Mouse (Mus musculus): ENCODE results near the gene 1700011L22Rik.

1700011L22Rik gene

DNA sequence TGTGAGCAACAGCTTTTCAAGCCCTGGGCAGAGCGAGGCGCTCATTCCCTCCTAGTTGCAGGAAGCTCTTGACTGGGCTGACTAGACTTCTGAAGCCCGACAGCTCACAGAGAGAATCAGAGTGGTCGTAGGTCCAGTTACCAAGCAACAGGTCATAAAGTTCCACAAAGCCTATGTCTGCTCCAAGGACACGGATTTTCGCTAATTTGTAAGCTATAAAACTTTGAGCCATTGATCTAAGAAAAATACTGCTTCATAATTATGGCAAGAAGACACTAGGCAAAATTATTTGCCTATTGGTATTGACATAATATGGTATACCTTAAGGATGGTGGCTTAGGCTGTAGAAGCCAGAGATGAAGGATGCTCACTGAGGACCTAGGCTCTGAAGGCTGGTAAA is at the start of gene 1700011L22Rik:
Gene 1700011L22Rik, minus strand, starts transcription at position 101 of the 400 bp plus-strand sequence.
- DNase-seq (ENCODE audit: low spot score), result no peak

DNA sequence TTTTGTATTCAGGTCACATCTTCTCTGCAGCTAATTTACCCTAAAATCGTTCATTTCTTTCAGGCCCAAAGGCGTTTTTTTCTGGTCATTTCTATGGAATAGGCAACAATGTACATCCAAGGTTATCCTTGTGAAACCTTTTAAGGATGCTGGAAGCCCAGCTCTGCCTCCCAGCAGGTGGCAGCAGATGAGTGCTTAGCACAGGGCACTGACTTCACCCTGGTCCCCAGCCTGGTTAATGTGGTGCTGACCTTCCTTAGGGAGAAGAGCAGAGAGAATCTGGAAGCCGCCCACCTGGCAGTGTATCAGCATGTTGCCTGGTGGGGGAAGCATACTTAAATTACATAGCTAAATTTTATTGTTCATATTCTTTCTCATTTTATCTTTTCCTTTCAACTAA is 49.4 kb upstream of the 1700011L22Rik start:
- peak; percentile 67 for DNase-seq (ENCODE audit: low spot score)

- DNase-seq (ENCODE audit: low spot score), result no peak
Observed at GRCm38 (mm10) chr8:79295276-79296105, 47.1 kb upstream of the 1700011L22Rik start.

DNA sequence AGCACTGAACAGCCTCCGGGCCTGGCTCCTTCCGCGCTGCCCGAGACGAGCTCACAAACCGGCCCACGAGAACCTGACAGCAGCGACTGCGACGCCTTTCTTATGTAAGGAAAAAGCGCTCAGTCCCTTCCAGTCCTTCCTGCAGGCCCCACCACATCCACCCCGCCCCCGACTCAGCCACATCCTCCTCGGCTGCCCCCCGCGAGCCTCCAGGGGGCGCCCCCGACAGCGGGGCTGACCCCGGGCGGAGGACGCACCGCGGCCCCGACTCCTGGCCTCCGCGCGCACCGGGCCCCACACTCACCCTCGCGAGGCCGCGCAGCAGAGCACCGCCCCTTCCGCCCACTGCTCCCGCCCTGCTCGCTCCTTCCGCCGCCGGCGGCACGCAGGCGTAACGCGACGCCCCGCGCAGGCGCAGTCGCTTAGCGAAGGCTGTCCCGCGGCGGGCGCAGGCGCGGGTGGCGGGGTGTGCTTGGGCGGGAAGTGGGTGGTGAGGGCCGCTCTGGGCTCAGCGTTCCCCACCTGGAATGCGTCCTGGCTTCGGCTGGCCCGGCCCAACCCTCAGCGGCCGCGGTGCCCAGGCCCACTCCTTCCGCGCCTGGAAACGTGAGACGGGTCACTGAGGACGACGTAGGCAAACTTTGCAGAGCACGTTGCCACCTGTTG is 46.4 kb upstream of the 1700011L22Rik start, which contains the start of gene Mmaa:
Gene Mmaa, minus strand, starts transcription at position 328 of the 666 bp plus-strand sequence.
- peak; percentile 97 for DNase-seq (ENCODE audit: low spot score)

DNA sequence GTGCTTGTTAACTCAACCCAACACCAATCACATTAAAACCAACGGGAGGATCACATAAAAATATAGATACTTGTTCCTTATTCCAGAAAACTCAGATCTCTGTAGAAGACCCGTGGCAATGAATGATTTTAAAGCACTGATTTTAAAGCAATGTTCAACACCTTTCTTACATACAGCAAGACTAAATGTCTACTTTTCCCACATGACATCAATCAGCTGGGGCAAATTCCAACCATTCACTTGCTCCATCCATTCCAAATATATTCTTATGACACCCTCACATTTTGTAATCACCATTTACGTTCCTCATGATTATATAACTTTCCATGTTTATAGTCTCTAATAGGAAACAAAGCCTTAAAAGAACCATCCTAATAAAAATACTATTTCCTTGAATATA is 45.5 kb upstream of the 1700011L22Rik start:
- DNase-seq (ENCODE audit: low spot score), result no peak

- DNase-seq (ENCODE audit: low spot score), result no peak
Observed at GRCm38 (mm10) chr8:79292712-79293264, 44.4 kb upstream of the 1700011L22Rik start.

- no peak for DNase-seq (ENCODE audit: low spot score)
Observed at GRCm38 (mm10) chr8:79289592-79289991, 41.2 kb upstream of the 1700011L22Rik start.

GRCm38 (mm10) chr8:79288681-79289080 is 40.3 kb upstream of the 1700011L22Rik start:
- no peak for DNase-seq (ENCODE audit: low spot score)

DNA sequence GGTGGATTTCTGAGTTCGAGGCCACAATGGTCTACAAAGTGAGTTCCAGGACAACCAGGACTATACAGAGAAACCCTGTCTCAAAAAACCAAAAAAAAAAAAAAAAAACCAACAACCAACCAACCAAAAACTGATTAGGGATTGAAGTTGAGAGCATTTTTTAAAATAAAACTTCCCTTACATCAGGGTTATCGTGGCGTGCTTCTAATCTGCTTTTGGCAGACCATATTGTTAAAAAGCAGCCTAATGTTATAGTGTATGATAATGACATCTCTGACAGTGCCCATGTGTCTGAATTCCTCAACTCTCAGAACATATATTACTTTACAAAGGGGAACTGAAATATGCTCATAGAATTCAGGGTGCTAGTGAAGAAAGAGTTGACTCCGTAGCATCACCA is 39.9 kb upstream of the 1700011L22Rik start:
- no peak for DNase-seq (ENCODE audit: low spot score)

- no peak for DNase-seq (ENCODE audit: low spot score)
Observed at GRCm38 (mm10) chr8:79286424-79286823, 38.1 kb upstream of the 1700011L22Rik start.

DNA sequence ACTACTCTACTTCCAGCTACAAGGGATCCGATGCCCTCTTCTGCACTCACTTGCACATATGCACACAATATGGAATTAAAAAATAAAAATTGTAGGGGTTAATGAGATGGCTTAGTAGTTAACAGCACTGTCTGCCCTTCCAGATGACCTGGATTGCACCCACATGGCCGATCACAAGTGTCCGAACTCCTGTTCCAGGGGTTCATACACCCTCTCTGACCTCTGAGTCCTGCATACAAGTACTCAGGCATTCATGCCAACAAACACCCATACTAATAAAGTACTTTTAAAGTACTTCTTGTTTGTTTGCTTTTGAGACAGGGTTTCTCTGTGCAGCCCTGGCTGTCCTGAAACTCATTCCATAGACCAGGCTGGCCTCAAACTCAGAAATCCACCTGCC is 36.3 kb upstream of the 1700011L22Rik start:
- no peak for DNase-seq (ENCODE audit: low spot score)

DNA sequence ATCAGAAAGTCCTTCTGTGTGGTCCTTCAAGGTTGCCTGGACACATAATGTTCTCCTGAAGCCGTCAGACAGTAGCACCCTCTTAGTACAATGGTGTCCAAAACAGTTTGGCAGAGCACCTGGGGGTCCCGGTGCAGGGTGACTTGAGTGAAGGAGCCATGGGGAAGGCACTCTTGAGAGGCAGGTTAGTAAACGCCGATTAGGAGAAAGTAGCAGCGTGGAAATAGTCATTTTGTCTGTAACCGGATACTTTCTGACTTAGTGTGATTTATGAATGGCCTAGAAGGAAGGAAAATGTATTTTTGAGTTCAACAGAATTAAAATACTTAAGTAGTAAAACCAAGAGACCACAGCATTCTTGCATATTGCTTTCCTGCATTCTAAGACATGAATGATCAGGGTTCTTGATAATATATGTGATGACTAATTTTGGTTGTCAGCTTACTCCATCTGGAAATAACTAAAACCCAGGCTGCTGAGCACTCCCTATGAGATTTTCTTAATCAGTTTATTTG is 33.1 kb upstream of the 1700011L22Rik start:
- DNase-seq (ENCODE audit: low spot score), result no peak

- DNase-seq (ENCODE audit: low spot score), result no peak
Observed at GRCm38 (mm10) chr8:79277264-79277870, 29.0 kb upstream of the 1700011L22Rik start.

DNA sequence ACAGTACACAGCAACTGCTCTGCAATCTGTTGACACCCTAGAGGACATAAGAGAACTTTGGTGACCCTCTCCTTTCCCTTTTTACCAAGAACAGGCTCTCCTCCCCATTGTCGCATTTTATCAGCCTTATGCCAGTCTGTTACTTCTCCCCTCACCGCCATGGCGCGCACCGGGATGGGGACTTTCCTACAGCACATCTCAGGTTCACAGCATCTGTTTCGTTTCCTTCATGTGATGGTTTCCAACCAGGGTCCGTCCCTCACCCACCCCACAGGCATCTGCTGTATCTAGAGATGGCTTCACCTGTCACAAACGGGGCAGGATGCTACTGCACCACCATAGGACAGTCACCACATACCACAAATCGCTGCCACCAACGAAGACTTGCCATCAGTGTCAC is 26.6 kb upstream of the 1700011L22Rik start:
- no peak for DNase-seq (ENCODE audit: low spot score)

DNA sequence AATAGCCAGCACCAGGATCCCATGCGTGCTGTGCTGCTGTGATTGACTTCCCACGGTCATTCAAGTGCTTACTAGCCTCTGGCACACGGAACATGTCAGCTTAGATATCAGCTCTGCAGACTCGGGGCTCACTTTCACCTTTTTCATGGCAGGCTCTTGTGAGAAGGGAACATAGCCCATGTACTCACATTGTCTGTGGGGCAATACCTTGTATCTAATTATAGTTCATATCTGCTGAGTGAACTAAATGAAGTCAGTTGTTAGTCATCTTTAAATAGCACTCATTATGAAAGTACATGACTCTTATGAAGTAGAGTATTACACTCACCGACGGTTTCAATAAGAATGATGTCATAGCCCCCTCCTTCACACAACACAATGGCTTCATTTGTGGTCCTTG is 25.4 kb upstream of the 1700011L22Rik start:
- no peak for DNase-seq (ENCODE audit: low spot score)

DNA sequence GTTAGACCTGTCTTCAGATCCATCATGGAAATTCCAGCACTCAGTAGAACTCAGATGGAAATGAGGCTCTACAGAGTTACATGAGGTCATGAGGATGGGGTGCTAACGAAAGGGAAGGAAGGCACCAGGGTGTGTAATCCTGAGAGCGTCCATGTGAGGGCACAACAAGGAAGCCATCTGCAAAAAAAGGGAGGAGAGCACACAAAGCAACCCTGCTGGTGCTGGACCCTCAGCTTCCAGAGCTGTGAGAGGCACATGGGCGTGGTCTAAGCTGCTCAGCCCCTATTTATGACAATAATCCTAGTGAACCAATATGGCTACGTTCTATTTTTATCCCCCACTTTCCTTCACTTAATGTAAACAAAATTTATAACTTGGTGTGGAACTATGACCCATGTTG is 24.3 kb upstream of the 1700011L22Rik start:
- DNase-seq (ENCODE audit: low spot score), result no peak

GRCm38 (mm10) chr8:79268921-79269320 is 20.6 kb upstream of the 1700011L22Rik start:
- DNase-seq (ENCODE audit: low spot score), result no peak

DNA sequence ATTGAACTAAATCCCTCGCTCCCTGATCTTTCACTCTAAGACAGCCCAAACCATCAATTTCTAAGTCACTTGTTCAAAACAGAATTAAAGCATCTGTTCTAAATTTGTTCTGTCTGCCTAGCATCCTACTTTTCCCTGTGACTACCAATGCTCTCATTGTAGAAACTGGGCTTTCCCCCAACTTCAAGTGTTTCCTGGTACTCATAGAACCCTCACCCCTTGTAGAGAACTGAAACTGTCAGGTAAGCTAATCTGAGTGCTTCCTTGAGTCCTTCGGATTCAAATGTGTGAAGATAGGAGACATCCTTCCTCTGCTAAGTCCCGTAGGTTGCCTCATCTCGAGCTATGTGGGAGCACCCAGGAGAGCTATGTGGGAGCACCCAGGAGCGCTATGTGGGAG is 13.6 kb upstream of the 1700011L22Rik start:
- no peak for DNase-seq (ENCODE audit: low spot score)

DNA sequence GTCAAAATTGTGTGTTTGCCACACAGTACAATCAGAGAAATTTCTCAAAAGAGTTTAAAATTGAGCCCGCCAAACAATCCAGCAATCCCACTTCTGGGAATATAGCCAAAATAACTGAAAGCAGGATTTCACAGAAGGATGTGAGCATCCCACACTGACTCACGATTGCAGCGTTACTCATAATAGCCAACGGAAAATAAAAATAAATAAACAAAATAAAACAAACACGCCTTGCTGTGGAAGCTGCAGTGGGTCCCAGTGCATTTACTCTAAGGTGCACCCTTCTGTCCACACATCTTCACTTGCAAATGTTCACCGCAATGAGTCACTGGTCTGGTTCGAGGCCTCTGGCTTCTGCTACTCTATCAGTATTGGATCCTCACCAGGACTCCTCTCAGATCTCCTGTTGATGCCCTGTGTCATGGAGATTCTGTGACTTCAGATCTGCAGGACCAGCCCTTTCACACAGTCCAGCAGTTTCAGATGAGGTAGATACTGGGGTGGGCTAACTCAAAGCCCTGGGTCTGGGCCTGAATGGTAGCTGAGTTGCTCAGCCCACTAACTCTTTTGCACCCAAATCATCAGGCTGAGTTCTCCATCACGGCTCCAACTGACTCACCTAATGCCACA is 7.8 kb upstream of the 1700011L22Rik start:
- DNase-seq (ENCODE audit: low spot score), result no peak

GRCm38 (mm10) chr8:79253742-79254141 is 5.4 kb upstream of the 1700011L22Rik start:
- DNase-seq (ENCODE audit: low spot score), result no peak

DNA sequence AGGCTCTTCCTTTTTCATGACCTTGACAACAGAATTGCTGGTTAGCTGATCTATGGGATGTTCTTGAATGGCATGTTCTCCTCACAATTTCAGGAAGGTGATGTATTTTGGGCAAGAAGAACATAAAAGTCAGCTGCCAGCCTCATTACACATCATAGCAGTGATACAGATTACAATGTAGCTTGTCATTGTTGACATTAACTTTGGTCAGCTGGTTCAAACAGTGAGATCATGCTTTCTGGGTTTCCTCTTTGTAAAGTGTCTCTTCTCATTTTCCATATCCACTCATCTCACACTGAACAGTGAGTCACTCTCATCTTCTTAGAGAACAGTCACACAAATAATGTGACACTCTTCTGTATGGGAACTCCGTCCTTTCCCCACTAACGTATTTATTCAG is 4.9 kb downstream of the 1700011L22Rik start:
- DNase-seq (ENCODE audit: low spot score), result no peak

DNA sequence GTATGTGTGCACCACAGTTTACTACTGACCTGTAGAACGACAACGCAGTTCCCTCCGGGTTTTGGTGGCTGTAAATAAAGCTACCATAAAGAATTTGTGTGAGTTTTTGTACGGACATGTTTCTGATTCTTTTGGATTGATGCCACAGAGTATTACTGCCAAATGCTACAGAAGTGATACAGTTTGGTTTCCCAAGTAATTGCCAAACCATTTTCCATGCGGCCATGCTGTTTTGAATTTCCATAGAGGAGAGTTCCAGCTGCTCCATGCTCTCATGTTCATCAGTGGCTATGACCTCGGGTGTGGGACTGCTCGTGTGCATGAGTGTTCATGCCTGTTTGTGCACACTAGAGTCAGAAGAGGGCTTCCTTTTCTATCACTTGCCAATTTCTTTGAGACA is 8.4 kb downstream of the 1700011L22Rik start:
- no peak for DNase-seq (ENCODE audit: low spot score)

All from lung, postnatal 25 days (tissue).